Mouse (Mus musculus) hindbrain, embryonic 16.5 days (tissue): Measurements from ENCODE around the gene Iqce. TPM values are rescaled to one million over a fixed set of nuclear protein-coding genes. Genes with fewer than 3 reads are reported as not detected.

Source experiments
- ATAC-seq: fragments of 200-750 bp; cut with Nextera tagmentation; 2 replicates; pipeline ENCODE4 v1.8.0; 2017; ENCODE audit warnings: moderate TSS enrichment, moderate library complexity
- H3K27ac ChIP-seq: fragments of 300-500 bp; sonication (generic); 2 replicates; pipeline ENCODE4 v1.5.1; 2014; ENCODE audit warnings: low read depth, mild to moderate bottlenecking, control low read depth, low read length, moderate library complexity
- H3K27me3 ChIP-seq: fragments of 300-500 bp; sonication (generic); replicated peaks from 2 replicates; pipeline ENCODE4 v1.6.1; 2014; ENCODE audit warnings: low read length; ENCODE audit not compliant: control insufficient read depth, insufficient read depth
- H3K36me3 ChIP-seq: fragments of 300-500 bp; sonication (generic); 2 replicates; pipeline ENCODE4 v1.6.1; 2014; ENCODE audit warnings: mild to moderate bottlenecking, low read length, moderate library complexity, mixed read lengths; ENCODE audit not compliant: control insufficient read depth, insufficient read depth
- H3K4me1 ChIP-seq: fragments of 300-500 bp; sonication (generic); 2 replicates; pipeline ENCODE4 v1.6.1; 2014; ENCODE audit warnings: low read depth, low read length; ENCODE audit not compliant: control insufficient read depth, insufficient read depth
- H3K4me2 ChIP-seq: fragments of 300-500 bp; sonication (generic); 2 replicates; pipeline ENCODE4 v1.6.1; 2014; ENCODE audit warnings: mild to moderate bottlenecking, low read length, control low read depth, moderate library complexity
- H3K4me3 ChIP-seq: fragments of 300-500 bp; sonication (generic); 2 replicates; pipeline ENCODE4 v1.5.1; 2014; ENCODE audit warnings: mild to moderate bottlenecking, low read length, control low read depth, moderate library complexity
- H3K9ac ChIP-seq: fragments of 300-500 bp; sonication (generic); 2 replicates; pipeline ENCODE4 v1.6.1; 2014; ENCODE audit warnings: low read depth, mild to moderate bottlenecking, control low read depth, low read length, moderate library complexity
- H3K9me3 ChIP-seq: fragments of 300-500 bp; sonication (generic); 2 replicates; pipeline ENCODE4 v1.6.1; 2014; ENCODE audit warnings: mild to moderate bottlenecking, low read length, moderate library complexity; ENCODE audit not compliant: control insufficient read depth
- WGBS: fragments of 180-500 bp; shearing (Covaris S2); extraction: QIAGEN DNeasy Blood & Tissue Kit; methylation state at CpG from one replicate; pipeline ENCODE4 v1.1.7; 2014; 5-methylcytosine and 5-hydroxymethylcytosine counted together
- polyA plus RNA-seq: library from polyadenylated mRNA; unstranded; fragments of >200 nt; fragmentation: Nextera tagmentation; extraction: Ambion mirVana; gene quantifications from 2 replicates; pipeline ENCODE4 v1.2.1, GENCODE M21; 2015

The Iqce gene
- polyA plus RNA-seq, 1 experiment from 2014 or later: 27.9 TPM

- H3K9ac ChIP-seq: no peak overlapping the region
- H3K4me1 ChIP-seq: peaks cover 14% of the 10 kb centered on the region; the same call in 1 of the 2 replicates
- no peak overlapping the region for H3K4me2 ChIP-seq
- no peak overlapping the region for H3K4me3 ChIP-seq
- no peaks in the 10 kb centered on the region for H3K27me3 ChIP-seq
- no peak for ATAC-seq
- H3K36me3 ChIP-seq: peaks cover 35% of the 10 kb centered on the region
- no peak overlapping the region for H3K27ac ChIP-seq
- H3K9me3 ChIP-seq: no peaks in the 10 kb centered on the region
- 86% methylated on average over 7 of the region's 7 CpGs for whole genome bisulfite sequencing
Observed at GRCm38 (mm10) chr5:140720773-140721172, 18.6 kb upstream of the Iqce start.

- H3K4me1 ChIP-seq: peaks cover under 1% of the 10 kb centered on the region; the same call in 1 of the 2 replicates
Observed at GRCm38 (mm10) chr5:140711040-140711439, 8.9 kb upstream of the Iqce start.

GRCm38 (mm10) chr5:140710315-140710714, 8.1 kb upstream of the Iqce start:
- 92% methylated on average over 6 of the region's 6 CpGs for WGBS
- Histone ChIP-seq H3K9me3 (no peaks in the 10 kb centered on the region), H3K4me1 (peaks cover 7% of the 10 kb centered on the region; the same call in 1 of the 2 replicates), H3K27ac (no peak overlapping the region), H3K9ac (no peak overlapping the region), H3K27me3 (no peaks in the 10 kb centered on the region), H3K4me2 (no peak overlapping the region), H3K36me3 (peaks cover 47% of the 10 kb centered on the region), H3K4me3 (no peak overlapping the region)
- ATAC-seq: no peak

More at GRCm38 (mm10) chr5:140711040-140711439, 8.9 kb upstream of the Iqce start:
- Histone ChIP-seq H3K27me3 (no peaks in the 10 kb centered on the region), H3K36me3 (peaks cover 51% of the 10 kb centered on the region), H3K4me3 (no peak overlapping the region), H3K9ac (no peak overlapping the region), H3K9me3 (no peaks in the 10 kb centered on the region), H3K4me2 (no peak overlapping the region), H3K27ac (no peak overlapping the region)
- WGBS: 78% methylated on average over 5 of the region's 5 CpGs
- no peak for ATAC-seq

- peak overlapping the region; percentile 52 for H3K4me3 ChIP-seq
- H3K4me1 ChIP-seq: peaks cover 22% of the 10 kb centered on the region
- H3K36me3 ChIP-seq: peaks cover 6% of the 10 kb centered on the region
- 62% methylated on average over 7 of the region's 7 CpGs for WGBS
- ATAC-seq: no peak
- H3K27me3 ChIP-seq: no peaks in the 10 kb centered on the region
- no peaks in the 10 kb centered on the region for H3K9me3 ChIP-seq
- H3K4me2 ChIP-seq: peak overlapping the region; percentile 79
- H3K27ac ChIP-seq: peak overlapping the region; percentile 62
- H3K9ac ChIP-seq: peak overlapping the region; percentile 72
Observed at GRCm38 (mm10) chr5:140705501-140706171, 3.5 kb upstream of the Iqce start.

DNA sequence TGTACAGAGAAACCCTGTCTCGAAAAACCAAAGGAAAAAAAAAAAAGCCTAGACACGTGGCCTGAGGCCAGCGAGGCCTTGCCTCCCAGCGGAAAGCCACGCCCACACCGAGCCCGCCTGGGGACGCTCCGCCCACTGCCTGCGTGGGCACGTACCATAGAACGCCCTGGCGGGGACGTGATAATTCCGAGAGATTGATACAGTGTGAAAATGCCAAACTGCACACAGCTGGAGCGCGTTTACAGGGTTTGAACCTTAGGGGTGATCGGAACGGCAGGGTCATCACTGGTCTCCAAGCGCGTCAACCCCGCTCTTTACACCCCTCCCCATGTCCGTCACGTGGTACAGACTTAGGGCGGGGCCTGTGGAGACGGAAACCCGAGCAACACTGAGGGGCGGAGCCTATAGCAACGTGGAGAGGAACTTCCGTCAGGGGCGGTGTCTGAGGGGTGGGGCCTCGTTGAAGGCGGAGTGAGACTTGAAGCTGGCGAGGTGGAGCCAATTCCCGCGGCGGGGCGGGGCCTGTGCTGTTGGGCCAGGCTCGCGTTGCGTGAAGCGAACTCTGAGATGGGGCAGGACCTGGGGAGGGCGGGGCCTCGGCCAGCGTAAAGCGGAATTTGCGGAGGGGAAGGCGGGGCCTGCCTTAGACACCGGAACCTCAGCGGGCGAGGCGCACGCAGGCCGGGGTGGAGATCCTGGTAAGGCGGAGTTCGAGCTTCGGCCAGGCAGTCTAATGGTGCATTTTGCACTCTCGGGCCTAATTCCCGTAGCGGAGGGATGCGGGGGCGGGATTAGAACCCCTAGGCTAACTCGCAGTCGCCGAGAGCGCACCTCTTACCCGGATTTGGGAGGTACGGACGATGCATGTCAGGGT, 2.4 kb upstream of the Iqce start, which contains the start of gene Brat1:
Brat1 (plus strand) TSS at position 634 of the 874 bp plus-strand sequence.
- peak; percentile 92 for ATAC-seq
- peaks cover 25% of the 10 kb centered on the region for H3K4me1 ChIP-seq
- WGBS: under 1% methylated on average over 69 of the region's 69 CpGs

GRCm38 (mm10) chr5:140703480-140704377, 1.6 kb upstream of the Iqce start:
- WGBS: 42% methylated on average over 17 of the region's 17 CpGs

More for the DNA sequence above, 2.4 kb upstream of the Iqce start, which contains the start of gene Brat1:
- Histone ChIP-seq H3K9me3 (no peaks in the 10 kb centered on the region), H3K27me3 (no peaks in the 10 kb centered on the region), H3K36me3 (peaks cover 3% of the 10 kb centered on the region; the same call in 1 of the 2 replicates), H3K27ac (peak within 1 kb of the TSS; percentile 92), H3K4me2 (peak within 1 kb of the TSS; percentile 79), H3K4me3 (peak within 1 kb of the TSS; percentile 52), H3K9ac (peak within 1 kb of the TSS; percentile 72)

DNA sequence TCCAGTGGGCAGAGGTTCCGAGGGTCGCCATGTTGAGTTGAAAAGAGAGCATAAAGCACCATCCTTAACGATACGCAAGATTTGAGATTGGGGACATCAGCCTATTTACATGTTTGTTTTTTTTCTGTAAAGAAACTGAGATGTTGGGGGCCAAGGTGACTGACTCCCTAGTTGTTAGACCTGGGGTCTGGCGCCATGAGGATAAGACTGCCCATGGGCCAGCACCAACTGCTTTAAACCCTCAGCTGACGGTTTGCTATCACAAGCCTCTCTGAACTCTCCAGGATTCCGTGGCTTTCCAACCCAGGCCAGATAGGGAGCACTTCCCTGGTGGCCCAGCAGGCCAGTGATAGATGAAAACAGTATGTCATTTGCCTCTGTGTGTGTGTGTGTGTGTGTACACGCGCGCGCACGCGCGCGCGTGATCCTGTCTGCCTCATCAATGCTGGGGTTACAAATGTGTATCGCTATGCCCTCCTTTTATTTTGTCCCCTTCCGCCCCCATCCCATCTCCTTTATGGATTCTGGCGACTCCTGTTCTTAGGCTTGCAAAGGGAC, 519 bp upstream of the Iqce start:
- WGBS: 68% methylated on average over 19 of the region's 19 CpGs
- H3K36me3 ChIP-seq: peaks cover 3% of the 10 kb centered on the region; the same call in 1 of the 2 replicates
- no peaks in the 10 kb centered on the region for H3K27me3 ChIP-seq
- H3K4me2 ChIP-seq: peak overlapping the region; percentile 84
- ATAC-seq: no peak
- H3K9ac ChIP-seq: peak overlapping the region; percentile 91
- H3K27ac ChIP-seq: peak overlapping the region; percentile 13
- H3K4me1 ChIP-seq: peaks cover 25% of the 10 kb centered on the region
- no peaks in the 10 kb centered on the region for H3K9me3 ChIP-seq
- H3K4me3 ChIP-seq: peak overlapping the region; percentile 84

More at GRCm38 (mm10) chr5:140703480-140704377, 1.6 kb upstream of the Iqce start:
- peaks cover 3% of the 10 kb centered on the region; the same call in 1 of the 2 replicates for H3K36me3 ChIP-seq
- peak overlapping the region; percentile 52 for H3K4me3 ChIP-seq
- H3K4me2 ChIP-seq: peak overlapping the region; percentile 52
- peak overlapping the region; percentile 36 for H3K9ac ChIP-seq
- peaks cover 25% of the 10 kb centered on the region for H3K4me1 ChIP-seq
- H3K27ac ChIP-seq: peak overlapping the region; percentile 92
- no peaks in the 10 kb centered on the region for H3K27me3 ChIP-seq
- ATAC-seq: no peak
- no peaks in the 10 kb centered on the region for H3K9me3 ChIP-seq

- H3K9me3 ChIP-seq: no peaks in the 10 kb centered on the region
- no peaks in the 10 kb centered on the region for H3K27me3 ChIP-seq
- ATAC-seq: peak; percentile 9; the same call in 1 of the 2 replicates
- H3K9ac ChIP-seq: peak overlapping the region; percentile 91
- H3K4me2 ChIP-seq: peak overlapping the region; percentile 84
- peaks cover 25% of the 10 kb centered on the region for H3K4me1 ChIP-seq
- H3K27ac ChIP-seq: peak overlapping the region; percentile 83
- H3K4me3 ChIP-seq: peak overlapping the region; percentile 84
- H3K36me3 ChIP-seq: peaks cover 8% of the 10 kb centered on the region; the same call in 1 of the 2 replicates
- WGBS: under 1% methylated on average over 24 of the region's 25 CpGs
Observed at GRCm38 (mm10) chr5:140701661-140702060, 517 bp downstream of the Iqce start.
